Mouse (Mus musculus): ENCODE data around the gene Cacna2d3.

The Cacna2d3 gene

GRCm38 (mm10) chr14:29009644-29010043, 712.0 kb downstream of the Cacna2d3 start:
- no peak for DNase-seq (ENCODE audit: low read depth)

GRCm38 (mm10) chr14:29005228-29005840, 716.3 kb downstream of the Cacna2d3 start:
- DNase-seq (ENCODE audit: low read depth), result no peak

GRCm38 (mm10) chr14:28996569-28996968, 725.1 kb downstream of the Cacna2d3 start:
- no peak for DNase-seq (ENCODE audit: low read depth)

- no peak for DNase-seq (ENCODE audit: low read depth)
These were observed 733.3 kb downstream of the Cacna2d3 start for GRCm38 (mm10) chr14:28988211-28988900.

- DNase-seq (ENCODE audit: low read depth), result no peak
These were observed 737.4 kb downstream of the Cacna2d3 start for GRCm38 (mm10) chr14:28984276-28984675.

- no peak for DNase-seq (ENCODE audit: low read depth)
These were observed 741.2 kb downstream of the Cacna2d3 start for GRCm38 (mm10) chr14:28980482-28980881.

- no peak for DNase-seq (ENCODE audit: low read depth)
These were observed 742.4 kb downstream of the Cacna2d3 start for GRCm38 (mm10) chr14:28979230-28979629.

- DNase-seq (ENCODE audit: low read depth), result no peak
These were observed 749.0 kb downstream of the Cacna2d3 start for GRCm38 (mm10) chr14:28972620-28973019.

GRCm38 (mm10) chr14:28969247-28969646, 752.4 kb downstream of the Cacna2d3 start:
- no peak for DNase-seq (ENCODE audit: low read depth)

- no peak for DNase-seq (ENCODE audit: low read depth)
These were observed 754.8 kb downstream of the Cacna2d3 start for GRCm38 (mm10) chr14:28966881-28967280.

GRCm38 (mm10) chr14:28961379-28961778, 760.3 kb downstream of the Cacna2d3 start:
- DNase-seq (ENCODE audit: low read depth), result no peak

- DNase-seq (ENCODE audit: low read depth), result no peak
These were observed 762.6 kb downstream of the Cacna2d3 start for GRCm38 (mm10) chr14:28959042-28959441.

GRCm38 (mm10) chr14:28958131-28959015, 763.3 kb downstream of the Cacna2d3 start:
- DNase-seq (ENCODE audit: low read depth), result no peak

- no peak for DNase-seq (ENCODE audit: low read depth)
These were observed 766.5 kb downstream of the Cacna2d3 start for GRCm38 (mm10) chr14:28955181-28955580.

GRCm38 (mm10) chr14:28954588-28954987, 767.1 kb downstream of the Cacna2d3 start:
- no peak for DNase-seq (ENCODE audit: low read depth)

GRCm38 (mm10) chr14:28954086-28954485, 767.6 kb downstream of the Cacna2d3 start:
- DNase-seq (ENCODE audit: low read depth), result no peak

GRCm38 (mm10) chr14:28953409-28953808, 768.3 kb downstream of the Cacna2d3 start:
- no peak for DNase-seq (ENCODE audit: low read depth)

GRCm38 (mm10) chr14:28950499-28950898, 771.2 kb downstream of the Cacna2d3 start:
- DNase-seq (ENCODE audit: low read depth), result no peak

- DNase-seq (ENCODE audit: low read depth), result no peak
These were observed 771.9 kb downstream of the Cacna2d3 start for GRCm38 (mm10) chr14:28949785-28950184.

GRCm38 (mm10) chr14:28948019-28948850, 773.4 kb downstream of the Cacna2d3 start:
- DNase-seq (ENCODE audit: low read depth), result no peak

GRCm38 (mm10) chr14:28932746-28933293, 788.8 kb downstream of the Cacna2d3 start:
- no peak for DNase-seq (ENCODE audit: low read depth)

Data from naive thymus-derived CD4-positive, alpha-beta T cell, adult 2 months (primary cell).